Mouse (Mus musculus) heart, embryonic 11.5 days (tissue): ENCODE measurements around the gene Nrf1. TPM values are rescaled to one million over a fixed set of nuclear protein-coding genes. Genes with fewer than 3 reads are reported as not detected.
A peak's percentile ranks its signal among the peaks of the same experiment; 100 is the strongest.

Experiments
- ATAC-seq: fragments of 200-750 bp; cut with Nextera tagmentation; replicated peaks from 2 replicates; pipeline ENCODE4 v1.8.0; 2017; ENCODE audit warnings: moderate library complexity; ENCODE audit not compliant: insufficient number of reproducible peaks, low FRiP score, low TSS enrichment
- H3K27ac ChIP-seq: fragments of 300-500 bp; sonication (generic); 2 replicates; pipeline ENCODE4 v1.5.1; 2014; ENCODE audit warnings: mild to moderate bottlenecking, low read depth, low read length
- H3K27me3 ChIP-seq: fragments of 300-500 bp; sonication (generic); 2 replicates; pipeline ENCODE4 v1.6.1; 2014; ENCODE audit warnings: mild to moderate bottlenecking, low read length, mixed read lengths; ENCODE audit not compliant: control insufficient read depth, insufficient read depth
- H3K36me3 ChIP-seq: fragments of 300-500 bp; sonication (generic); 2 replicates; pipeline ENCODE4 v1.6.1; 2014; ENCODE audit warnings: mild to moderate bottlenecking, low read length, moderate library complexity, mixed read lengths; ENCODE audit not compliant: control insufficient read depth, insufficient read depth
- H3K4me1 ChIP-seq: fragments of 300-500 bp; sonication (generic); 2 replicates; pipeline ENCODE4 v1.6.1; 2014; ENCODE audit warnings: low read length; ENCODE audit not compliant: control insufficient read depth, insufficient read depth
- H3K4me2 ChIP-seq: fragments of 300-500 bp; sonication (generic); 2 replicates; pipeline ENCODE4 v1.6.1; 2014; ENCODE audit warnings: mild to moderate bottlenecking, moderate library complexity
- H3K4me3 ChIP-seq: fragments of 300-500 bp; sonication (generic); 2 replicates; pipeline ENCODE4 v1.5.1; 2014; ENCODE audit warnings: low read depth, low read length
- H3K9ac ChIP-seq: fragments of 300-500 bp; sonication (generic); 2 replicates; pipeline ENCODE4 v1.6.1; 2014; ENCODE audit warnings: mild to moderate bottlenecking, low read depth, low read length, moderate library complexity
- H3K9me3 ChIP-seq: fragments of 300-500 bp; sonication (generic); replicated peaks from 2 replicates; pipeline ENCODE4 v1.6.1; 2016; ENCODE audit warnings: low read length; ENCODE audit not compliant: control insufficient read depth
- WGBS: fragments of 180-500 bp; shearing (Covaris S2); extraction: QIAGEN DNeasy Blood & Tissue Kit; methylation state at CpG from one replicate; pipeline ENCODE4 v1.1.7; 2014; ENCODE audit not compliant: insufficient replicate concordance; 5-methylcytosine and 5-hydroxymethylcytosine counted together
- polyA plus RNA-seq: library from polyadenylated mRNA; unstranded; fragments of >200 nt; fragmentation: Nextera tagmentation; extraction: Ambion mirVana; gene quantifications from 2 replicates; pipeline ENCODE4 v1.2.1, GENCODE M21; 2014

Gene Nrf1
- polyA plus RNA-seq, 1 experiment from 2014 or later, result 44.5 TPM

DNA sequence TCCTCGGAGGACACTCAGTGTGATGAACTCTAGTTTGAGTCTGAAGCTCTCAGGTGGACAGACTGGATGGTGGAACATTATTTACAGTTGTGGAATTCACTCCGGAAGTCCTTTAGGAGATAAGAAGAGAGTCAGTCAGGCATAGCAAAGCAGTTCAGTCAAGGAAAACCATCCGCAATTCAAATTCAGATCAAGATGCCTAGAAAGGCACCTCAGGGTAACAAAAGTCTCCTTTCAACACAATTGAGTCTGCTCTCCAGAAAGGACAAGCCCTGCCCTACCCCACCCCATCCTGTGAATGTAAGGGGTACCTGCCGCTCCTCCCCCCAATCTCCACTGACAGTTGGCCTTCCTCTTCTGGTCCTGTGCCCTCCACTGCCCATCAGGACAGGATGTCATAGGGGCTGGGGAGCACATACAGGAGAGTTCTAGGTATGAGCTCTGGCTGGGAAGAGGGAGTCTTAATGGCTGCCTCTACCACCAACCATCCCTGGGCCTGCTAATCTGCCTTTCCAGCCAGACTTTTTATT is 111.8 kb downstream of the Nrf1 start:
- ATAC-seq, result no peak
- Histone ChIP-seq H3K36me3 (no peaks in the 10 kb centered on the region), H3K27ac (no peak overlapping the region), H3K4me2 (no peak overlapping the region), H3K27me3 (0 out of 2 replicates have a peak, but pooled peaks cover 2% of the 10 kb centered on the region), H3K4me1 (peaks cover 19% of the 10 kb centered on the region), H3K9me3 (no peaks in the 10 kb centered on the region), H3K9ac (no peak overlapping the region), H3K4me3 (no peak overlapping the region)
- WGBS, result 66% methylated on average over 4 of the region's 4 CpGs

DNA sequence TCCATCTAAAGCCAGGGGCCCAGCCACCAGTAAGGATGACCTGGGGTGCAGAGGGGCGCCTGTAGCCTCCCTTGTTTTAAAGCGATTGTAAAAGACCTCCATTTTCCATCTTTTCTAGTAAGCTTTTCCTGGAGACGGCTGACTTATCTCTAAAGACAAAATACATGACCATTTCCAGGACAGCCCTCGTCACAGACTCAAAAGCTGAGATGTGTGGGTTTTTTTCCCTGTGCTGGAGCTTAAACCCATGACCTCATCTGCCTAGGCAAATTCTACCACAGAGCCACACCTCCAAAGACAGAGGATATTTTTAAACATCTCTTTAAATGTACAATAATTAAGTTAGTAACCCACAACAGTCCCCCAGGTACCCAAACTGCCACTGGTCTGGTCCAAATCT is 112.6 kb downstream of the Nrf1 start:
- Histone ChIP-seq H3K27ac (no peak overlapping the region), H3K4me2 (no peak overlapping the region), H3K4me1 (peaks cover 19% of the 10 kb centered on the region), H3K9ac (no peak overlapping the region), H3K4me3 (no peak overlapping the region), H3K9me3 (no peaks in the 10 kb centered on the region), H3K27me3 (0 out of 2 replicates have a peak, but pooled peaks cover 2% of the 10 kb centered on the region), H3K36me3 (no peaks in the 10 kb centered on the region)
- no peak for ATAC-seq
- WGBS, result 60% methylated on average over 4 of the region's 4 CpGs

- Histone ChIP-seq H3K27ac (no peak overlapping the region), H3K9ac (no peak overlapping the region)
- WGBS, result 61% methylated on average over 2 of the region's 2 CpGs
These were observed 113.8 kb downstream of the Nrf1 start for GRCm38 (mm10) chr6:30161618-30162017.

DNA sequence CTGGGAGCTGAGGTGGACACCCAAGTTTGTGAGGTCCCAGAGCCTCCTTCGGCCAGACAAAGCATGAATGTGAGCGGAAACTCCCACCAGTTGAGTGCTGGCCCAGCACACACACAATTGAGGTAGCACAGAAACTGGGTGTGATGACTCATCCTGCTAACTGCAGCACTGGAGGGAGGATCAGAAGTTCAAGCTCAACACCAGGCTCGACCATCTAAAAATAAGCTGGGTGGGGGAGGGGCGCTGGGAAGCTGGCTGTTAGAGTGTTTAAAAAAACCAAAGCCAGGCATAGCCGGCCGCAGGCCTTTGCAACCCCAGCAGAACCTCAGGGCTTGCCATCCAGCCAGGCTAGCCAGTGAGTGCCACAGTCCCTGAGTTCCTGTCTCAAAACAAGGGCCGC is 114.3 kb downstream of the Nrf1 start:
- peaks cover 20% of the 10 kb centered on the region for H3K4me1 ChIP-seq
- H3K4me2 ChIP-seq, result peak overlapping the region; percentile 7; the same call in 1 of the 2 replicates
- no peak for ATAC-seq
- H3K9me3 ChIP-seq, result no peaks in the 10 kb centered on the region
- H3K4me3 ChIP-seq, result no peak overlapping the region
- 27% methylated on average over 7 of the region's 7 CpGs for WGBS
- peak overlapping the region; percentile 31; the same call in 1 of the 2 replicates for H3K27ac ChIP-seq
- H3K9ac ChIP-seq, result 0 out of 2 replicates have a peak overlapping the region, but pooled peaks have one; percentile 40
- 0 out of 2 replicates have a peak, but pooled peaks cover 2% of the 10 kb centered on the region for H3K27me3 ChIP-seq
- H3K36me3 ChIP-seq, result no peaks in the 10 kb centered on the region

More at GRCm38 (mm10) chr6:30161618-30162017, 113.8 kb downstream of the Nrf1 start:
- Histone ChIP-seq H3K27me3 (0 out of 2 replicates have a peak, but pooled peaks cover 2% of the 10 kb centered on the region), H3K4me1 (peaks cover 19% of the 10 kb centered on the region), H3K9me3 (no peaks in the 10 kb centered on the region), H3K36me3 (no peaks in the 10 kb centered on the region), H3K4me3 (no peak overlapping the region), H3K4me2 (no peak overlapping the region)
- ATAC-seq, result no peak

DNA sequence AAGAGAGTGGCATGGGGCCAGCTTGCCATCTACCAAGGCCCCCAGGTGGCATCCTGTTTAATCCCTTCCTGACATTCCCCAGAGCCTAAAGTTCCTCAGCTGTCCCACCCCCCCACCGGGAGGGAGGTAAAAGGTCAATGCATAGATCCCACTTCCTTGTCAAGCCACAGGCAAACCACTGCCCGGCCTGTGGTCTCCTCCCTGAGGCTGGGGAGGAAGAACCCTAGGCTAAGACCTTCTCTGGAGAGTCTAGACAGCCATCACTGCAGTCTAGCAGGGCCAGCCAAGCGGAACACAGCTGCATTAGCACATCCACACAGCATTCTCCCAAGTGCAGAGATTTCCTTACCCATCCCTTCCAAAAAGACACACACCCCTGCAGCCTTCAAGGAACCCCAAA is 118.6 kb downstream of the Nrf1 start:
- WGBS, result 48% methylated on average over 3 of the region's 3 CpGs
- H3K9ac ChIP-seq, result no peak overlapping the region
- H3K4me3 ChIP-seq, result no peak overlapping the region
- ATAC-seq, result no peak
- no peak overlapping the region for H3K27ac ChIP-seq
- H3K36me3 ChIP-seq, result no peaks in the 10 kb centered on the region
- peaks cover 37% of the 10 kb centered on the region for H3K27me3 ChIP-seq
- H3K4me2 ChIP-seq, result no peak overlapping the region
- H3K9me3 ChIP-seq, result no peaks in the 10 kb centered on the region
- H3K4me1 ChIP-seq, result peaks cover 15% of the 10 kb centered on the region

GRCm38 (mm10) chr6:30167192-30167591 is 119.4 kb downstream of the Nrf1 start:
- Histone ChIP-seq H3K27ac (no peak overlapping the region), H3K9ac (no peak overlapping the region), H3K27me3 (peaks cover 45% of the 10 kb centered on the region), H3K4me2 (no peak overlapping the region), H3K36me3 (no peaks in the 10 kb centered on the region), H3K4me3 (no peak overlapping the region), H3K4me1 (peaks cover 10% of the 10 kb centered on the region), H3K9me3 (no peaks in the 10 kb centered on the region)
- WGBS, result 29% methylated on average over 11 of the region's 11 CpGs
- no peak for ATAC-seq

DNA sequence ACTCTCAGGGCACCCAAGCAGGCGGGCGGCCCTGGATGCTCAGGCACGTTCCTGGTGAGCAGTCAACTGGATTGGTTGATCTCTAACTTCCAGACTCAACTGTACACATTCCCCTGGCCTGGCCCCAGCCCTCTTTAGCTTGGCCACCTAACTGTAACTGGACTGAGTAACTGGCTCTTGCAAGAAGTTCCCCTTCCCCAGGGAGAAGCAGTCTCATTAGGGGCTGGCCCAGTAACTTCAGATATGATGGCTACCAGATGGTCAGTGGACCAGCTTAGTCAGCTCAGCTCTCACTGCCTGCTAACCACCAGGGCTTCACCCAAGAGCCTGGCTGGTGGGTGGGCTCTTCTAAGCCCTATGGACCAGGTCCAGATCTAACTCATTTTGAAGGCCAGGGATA is 120.5 kb downstream of the Nrf1 start:
- Histone ChIP-seq H3K36me3 (no peaks in the 10 kb centered on the region), H3K9ac (no peak overlapping the region), H3K4me3 (no peak overlapping the region), H3K4me1 (peaks cover 10% of the 10 kb centered on the region), H3K27me3 (peaks cover 55% of the 10 kb centered on the region), H3K9me3 (no peaks in the 10 kb centered on the region), H3K27ac (no peak overlapping the region), H3K4me2 (no peak overlapping the region)
- no peak for ATAC-seq
- 81% methylated on average over 3 of the region's 3 CpGs for WGBS

- WGBS, result 70% methylated on average over 12 of the region's 12 CpGs
- Histone ChIP-seq H3K9ac (no peak overlapping the region), H3K36me3 (no peaks in the 10 kb centered on the region), H3K4me1 (peaks cover 18% of the 10 kb centered on the region), H3K9me3 (no peaks in the 10 kb centered on the region), H3K27me3 (peaks cover 62% of the 10 kb centered on the region), H3K27ac (no peak overlapping the region), H3K4me3 (no peak overlapping the region), H3K4me2 (no peak overlapping the region)
- ATAC-seq, result no peak
These were observed 121.4 kb downstream of the Nrf1 start for GRCm38 (mm10) chr6:30169148-30169547.

- no peaks in the 10 kb centered on the region for H3K9me3 ChIP-seq
- H3K36me3 ChIP-seq, result no peaks in the 10 kb centered on the region
- 21% methylated on average over 8 of the region's 8 CpGs for WGBS
- H3K27ac ChIP-seq, result no peak overlapping the region
- peaks cover 37% of the 10 kb centered on the region for H3K4me1 ChIP-seq
- no peak overlapping the region for H3K4me2 ChIP-seq
- ATAC-seq, result no peak
- peaks cover 83% of the 10 kb centered on the region for H3K27me3 ChIP-seq
- H3K9ac ChIP-seq, result no peak overlapping the region
- H3K4me3 ChIP-seq, result peak overlapping the region; percentile 5; the same call in 1 of the 2 replicates
These were observed 123.4 kb downstream of the Nrf1 start for GRCm38 (mm10) chr6:30171226-30171625.
